ENCODE assay signal across 19 mouse cellular contexts in the genomic region with DNA sequence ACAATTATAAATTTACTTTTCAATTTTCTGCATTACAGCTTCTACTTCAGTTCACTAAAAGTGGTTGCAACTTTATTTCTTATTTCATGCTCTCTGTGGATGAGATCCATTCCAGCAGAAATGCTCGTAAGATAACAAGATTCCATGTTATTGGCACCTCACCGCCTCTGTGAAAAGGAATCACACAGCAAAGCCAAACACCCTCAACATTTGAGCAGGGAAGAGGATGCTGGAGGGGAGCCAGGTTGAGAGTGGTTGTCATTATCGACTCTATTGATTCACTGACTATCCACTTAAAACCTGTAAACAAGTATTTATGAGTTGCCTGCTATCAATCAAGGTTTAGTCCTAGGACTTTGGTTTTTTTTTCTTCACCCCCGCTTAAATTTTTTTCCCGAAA.
"Had no signal": no experiment of that assay in that cellular context is flagged by ENCODE, and none has a peak within 500 bp of the region (broad histone marks: within the 10 kb centered on the region; RNA-seq: fewer than 3 reads in every experiment).

No protein-coding gene starts in this region.

- H3K27ac ChIP-seq: midbrain, embryonic 10.5 days; midbrain, embryonic 12.5 days; neural tube, embryonic 13.5 days; neural tube, embryonic 15.5 days had no signal

- H3K4me3 ChIP-seq: midbrain, embryonic 10.5 days; midbrain, embryonic 12.5 days; myocyte; neural tube, embryonic 13.5 days; neural tube, embryonic 15.5 days had no signal

- H3K9ac ChIP-seq: lung, embryonic 14.5 days; midbrain, embryonic 12.5 days; neural tube, embryonic 13.5 days; neural tube, embryonic 15.5 days had no signal

- H3K36me3 ChIP-seq: midbrain, embryonic 10.5 days; midbrain, embryonic 12.5 days; neural tube, embryonic 13.5 days; neural tube, embryonic 15.5 days had no signal

- H3K4me1 ChIP-seq: midbrain, embryonic 10.5 days; midbrain, embryonic 12.5 days; neural tube, embryonic 13.5 days; neural tube, embryonic 15.5 days had no signal

- H3K27me3 ChIP-seq: midbrain, embryonic 12.5 days; neural tube, embryonic 13.5 days; neural tube, embryonic 15.5 days had no signal

- H3K4me2 ChIP-seq: lung, embryonic 14.5 days; midbrain, embryonic 12.5 days; neural tube, embryonic 13.5 days; neural tube, embryonic 15.5 days had no signal

- DNase-seq: lung, adult 18-20 months; lung, embryonic 14.5 days; lung, postnatal 10 days; lung, postnatal 4 days; midbrain, embryonic 14.5 days; retina, postnatal 1 day; right cerebral cortex, adult 18-20 months; right cerebral cortex, postnatal 25 days; right cerebral cortex, postnatal 4 days; spleen, adult 18-20 months; thymus, adult 18-20 months; thymus, postnatal 14 days; thymus, postnatal 4 days had no signal

- ATAC-seq: midbrain, embryonic 16.5 days had no signal

- H3K9me3 ChIP-seq: midbrain, embryonic 10.5 days; midbrain, embryonic 12.5 days; neural tube, embryonic 13.5 days; neural tube, embryonic 15.5 days had no signal
